Mouse (Mus musculus) olfactory bulb, adult 2 months (tissue): Measurements from ENCODE around the gene Figla. TPM values are rescaled to one million over a fixed set of nuclear protein-coding genes. Genes with fewer than 3 reads are reported as not detected.

Source experiments
- H3K27ac ChIP-seq: fragments of 200-500 bp; 2 replicates; pipeline ENCODE4 v1.5.1; 2012; ENCODE audit warnings: low read depth, low read length; ENCODE audit not compliant: insufficient read depth
- H3K4me1 ChIP-seq: fragments of 200-500 bp; 2 replicates; pipeline ENCODE4 v1.6.1; 2012; ENCODE audit warnings: low read length; ENCODE audit not compliant: control insufficient read depth, insufficient read depth
- H3K4me3 ChIP-seq: fragments of 200-500 bp; 2 replicates; pipeline ENCODE4 v1.5.1; 2012; ENCODE audit warnings: mild to moderate bottlenecking, low read depth, low read length, moderate library complexity; ENCODE audit not compliant: insufficient read depth
- CTCF ChIP-seq: fragments of 200-500 bp; IDR thresholded peaks from 2 replicates; pipeline ENCODE4 v1.5.1; 2012; ENCODE audit warnings: low read depth, mild to moderate bottlenecking, low read length, moderate library complexity; ENCODE audit not compliant: insufficient read depth
- POLR2A ChIP-seq: fragments of 200-500 bp; IDR thresholded peaks from 2 replicates; pipeline ENCODE4 v1.6.1; 2012; ENCODE audit warnings: mild to moderate bottlenecking, low read depth, low read length, moderate library complexity; ENCODE audit not compliant: insufficient read depth
- WGBS: fragments of 180-500 bp; shearing (Covaris S2); methylation state at CpG from one replicate; pipeline ENCODE4 v1.1.7; 2018; 5-methylcytosine and 5-hydroxymethylcytosine counted together
- polyA plus RNA-seq: library from polyadenylated mRNA; stranded (reverse); fragments of >200 nt; gene quantifications from 2 replicates; pipeline ENCODE4 v1.2.4, GENCODE M21; 2012; ENCODE audit warnings: low replicate concordance; ENCODE audit not compliant: missing spikeins, insufficient read depth, insufficient read length

The Figla gene
- polyA plus RNA-seq, 1 experiment: not detected

DNA sequence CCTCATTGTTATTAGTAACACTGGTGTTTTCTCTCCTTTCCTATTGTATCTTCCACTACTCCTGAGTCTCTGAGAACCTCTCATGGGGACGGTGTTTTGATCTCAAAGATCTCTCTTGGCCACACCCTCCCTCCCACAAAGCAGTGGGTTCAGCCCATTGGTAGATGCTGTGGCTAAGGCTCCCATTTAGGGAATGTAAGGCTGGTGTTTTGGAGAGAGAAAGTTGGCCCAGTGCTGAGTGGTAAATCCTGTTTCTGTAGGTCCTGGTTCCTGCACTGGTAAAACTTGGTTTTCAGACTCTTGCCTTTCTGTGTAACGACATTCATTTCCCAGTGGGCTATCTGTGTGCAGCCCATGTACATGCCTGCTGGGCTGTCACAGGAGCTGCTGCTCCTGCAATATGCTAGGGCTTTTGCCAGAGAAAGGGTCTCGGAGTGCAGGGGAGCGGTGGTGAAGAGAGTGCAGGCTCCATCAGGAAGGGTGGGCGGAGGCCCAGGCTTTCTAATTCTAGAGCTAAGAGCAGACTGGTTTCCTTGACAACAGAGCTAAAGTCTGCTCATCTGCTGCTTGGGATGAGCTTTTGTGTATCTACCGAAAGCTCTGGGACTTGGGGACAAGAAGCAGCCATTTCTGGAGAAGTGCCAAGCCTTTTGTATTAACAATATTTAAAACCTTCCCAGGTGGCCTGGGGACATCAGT lies 48.5 kb downstream of the Figla start:
- TF ChIP-seq CTCF: no peak
- 0 out of 2 replicates have a peak, but pooled peaks have one; percentile 16 for TF ChIP-seq POLR2A
- whole genome bisulfite sequencing: 15% methylated on average over 6 of the region's 6 CpGs
- peak overlapping the region; percentile 100 for H3K27ac ChIP-seq
- H3K4me3 ChIP-seq: no peak overlapping the region
- peaks cover 51% of the 10 kb centered on the region for H3K4me1 ChIP-seq

GRCm38 (mm10) chr6:86066727-86067126 lies 50.8 kb downstream of the Figla start:
- Histone ChIP-seq H3K27ac (peak overlapping the region; percentile 100), H3K4me1 (peaks cover 53% of the 10 kb centered on the region), H3K4me3 (no peak overlapping the region)
- TF ChIP-seq CTCF (no peak), POLR2A (no peak)
- WGBS: 31% methylated on average over 6 of the region's 6 CpGs

DNA sequence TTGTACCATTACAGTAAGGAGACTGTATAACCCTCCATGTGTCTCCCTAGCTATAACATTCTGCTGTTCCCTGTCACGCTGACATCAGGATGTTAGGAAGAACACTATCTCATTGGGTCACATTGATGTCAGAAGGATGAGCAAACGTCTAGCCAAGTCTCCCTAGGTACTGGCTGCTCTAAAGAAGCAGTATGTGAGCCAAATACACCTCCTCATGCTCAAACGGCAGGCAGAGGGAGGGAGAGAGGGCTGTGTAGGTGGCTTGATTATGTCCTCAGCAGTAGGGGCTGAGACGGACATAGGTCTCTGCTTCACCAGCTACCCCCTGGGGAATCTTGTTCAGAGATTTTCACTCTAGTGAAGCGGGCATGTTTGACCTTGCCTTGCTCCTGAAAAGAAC lies 51.2 kb downstream of the Figla start:
- peak overlapping the region; percentile 100 for H3K27ac ChIP-seq
- TF ChIP-seq CTCF: no peak
- TF ChIP-seq POLR2A: no peak
- 26% methylated on average over 5 of the region's 5 CpGs for WGBS
- peaks cover 51% of the 10 kb centered on the region for H3K4me1 ChIP-seq
- no peak overlapping the region for H3K4me3 ChIP-seq

DNA sequence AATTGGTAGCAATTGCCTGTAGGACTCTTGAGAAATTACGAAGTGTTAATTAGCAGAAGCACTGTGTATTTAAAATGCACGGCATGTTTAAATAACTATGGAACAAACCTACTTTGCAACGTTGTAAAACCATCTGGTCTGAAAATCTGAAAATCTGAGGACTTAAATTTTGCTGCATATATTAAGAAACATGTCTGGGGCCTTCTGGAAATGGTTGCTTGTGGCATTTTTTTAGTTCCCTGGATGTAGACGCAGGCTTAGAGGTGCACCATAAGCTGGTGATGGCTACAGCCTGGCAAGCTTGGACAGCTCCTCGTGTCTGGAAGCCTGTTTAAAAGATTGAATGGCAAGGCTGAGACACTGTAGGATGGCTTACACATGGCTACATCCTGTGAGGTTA lies 53.0 kb downstream of the Figla start:
- Histone ChIP-seq H3K4me3 (no peak overlapping the region), H3K27ac (peak overlapping the region; percentile 79), H3K4me1 (peaks cover 49% of the 10 kb centered on the region)
- 27% methylated on average over 5 of the region's 5 CpGs for WGBS
- TF ChIP-seq POLR2A: no peak
- TF ChIP-seq CTCF: no peak

DNA sequence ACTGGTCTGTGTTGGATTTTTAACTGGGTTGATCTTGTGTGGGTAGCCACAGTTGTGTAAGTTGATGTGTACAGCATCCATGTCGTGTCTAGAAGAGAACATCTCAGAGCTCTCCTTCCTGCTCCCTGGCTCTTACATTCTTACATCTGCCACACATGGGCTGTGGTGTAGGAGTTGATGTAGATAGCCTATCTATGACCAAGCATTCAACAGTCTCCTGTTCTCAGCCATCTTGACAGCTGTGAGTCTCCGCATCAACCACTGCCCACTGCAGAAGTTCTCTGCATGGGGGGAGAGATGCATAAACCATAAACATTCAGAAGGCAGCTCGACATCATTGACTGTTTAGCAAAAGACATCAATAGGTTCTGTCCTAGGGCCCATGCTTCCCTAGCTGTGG lies 53.9 kb downstream of the Figla start:
- no peak overlapping the region for H3K4me3 ChIP-seq
- peak overlapping the region; percentile 78 for H3K27ac ChIP-seq
- TF ChIP-seq POLR2A (no peak), CTCF (no peak)
- WGBS: 76% methylated on average over 3 of the region's 3 CpGs
- H3K4me1 ChIP-seq: peaks cover 45% of the 10 kb centered on the region

- no peak for TF ChIP-seq CTCF
- 82% methylated on average over 7 of the region's 7 CpGs for WGBS
- Histone ChIP-seq H3K4me3 (no peak overlapping the region), H3K27ac (peak overlapping the region; percentile 32; the same call in 1 of the 2 replicates), H3K4me1 (peaks cover 43% of the 10 kb centered on the region)
Observed at GRCm38 (mm10) chr6:86070277-86070676, 54.3 kb downstream of the Figla start.

Other genes with a start within 250 kb of the Figla start
- not detected in 2 replicates for gene Nat8f6, start 195.2 kb upstream of the Figla start, polyA plus RNA-seq
- gene Nat8f5, start 195.2 kb upstream of the Figla start, polyA plus RNA-seq: not detected in 2 replicates
- not detected in 2 replicates for gene Nat8, start 184.1 kb upstream of the Figla start, polyA plus RNA-seq
- not detected in 2 replicates for gene Nat8f2, start 147.0 kb upstream of the Figla start, polyA plus RNA-seq
- not detected in 2 replicates for gene Nat8f4, start 111.3 kb upstream of the Figla start, polyA plus RNA-seq
- not detected in 2 replicates for gene Tprkb, start 104.3 kb upstream of the Figla start, polyA plus RNA-seq
- not detected in 2 replicates for gene Nat8f1, start 100.5 kb upstream of the Figla start, polyA plus RNA-seq
- 707 TPM in 1 of 2 replicates, not detected in the other for gene Dusp11, start 54.5 kb upstream of the Figla start, polyA plus RNA-seq
- gene Add2, start 12.5 kb downstream of the Figla start, polyA plus RNA-seq: 39.6 TPM in 1 of 2 replicates, not detected in the other
- not detected in 2 replicates for gene Tgfa, start 179.1 kb downstream of the Figla start, polyA plus RNA-seq